In genomic region chr6:98005566-98005965, GRCm38 (mm10) we compare ENCODE assay signal across 9 mouse cellular contexts.
DNase-seq lines count a peak whose midpoint lies in the region; ATAC-seq and TF ChIP-seq lines count a peak whose summit lies in the region.
"Had no signal": no experiment of that assay in that cellular context is flagged by ENCODE, and none has a peak within 500 bp of the region (broad histone marks: within the 10 kb centered on the region; RNA-seq: fewer than 3 reads in every experiment).

No protein-coding gene starts in this region.

- peak; percentile 26 for DNase-seq in kidney, adult 11 months
- peak; percentile 64 for DNase-seq in ES-CJ7 (ENCODE audit: low read depth, low spot score)
- DNase-seq in kidney, postnatal 4 days = peak; percentile 58 to 61
- DNase-seq in thymus, postnatal 36 days = peak; percentile 22 to 41
- no peak for DNase-seq in adrenal gland, adult 2 months

- H3K36me3 ChIP-seq in kidney, embryonic 15.5 days = no peaks in the 10 kb centered on the region
- no peaks in the 10 kb centered on the region for H3K36me3 ChIP-seq in forebrain, embryonic 13.5 days (ENCODE audit: poor library complexity, severe bottlenecking)
- H3K36me3 ChIP-seq: lung, embryonic 15.5 days had no signal

- no peaks in the 10 kb centered on the region for H3K9me3 ChIP-seq in kidney, embryonic 15.5 days (replicated peaks)
- no peaks in the 10 kb centered on the region for H3K9me3 ChIP-seq in forebrain, embryonic 13.5 days (replicated peaks)
- H3K9me3 ChIP-seq: lung, embryonic 15.5 days had no signal

- no peak overlapping the region for H3K4me2 ChIP-seq in kidney, embryonic 15.5 days
- H3K4me2 ChIP-seq in forebrain, embryonic 13.5 days = no peak overlapping the region
- H3K4me2 ChIP-seq: lung, embryonic 15.5 days had no signal

- 83% methylated on average over 1 of the region's 1 CpGs for WGBS in kidney, embryonic 15.5 days
- WGBS in forebrain, embryonic 13.5 days = 75% methylated on average over 1 of the region's 1 CpGs

- no peak overlapping the region for H3K9ac ChIP-seq in kidney, embryonic 15.5 days
- H3K9ac ChIP-seq in forebrain, embryonic 13.5 days = no peak overlapping the region
- H3K9ac ChIP-seq: lung, embryonic 15.5 days had no signal

- TF ChIP-seq POLR2A in bone marrow macrophage, adult 2 months (IDR thresholded peaks at IDR 0.05; ENCODE audit: borderline replicate concordance, low read depth, low read length) = no peak

- no peak for ATAC-seq in kidney, embryonic 15.5 days (replicated peaks; ENCODE audit: low FRiP score)
- no peak for ATAC-seq in forebrain, embryonic 13.5 days

- H3K27ac ChIP-seq in kidney, embryonic 15.5 days = no peak overlapping the region
- no peak overlapping the region for H3K27ac ChIP-seq in bone marrow macrophage, adult 2 months (ENCODE audit: insufficient read depth, low read depth, low read length)
- no peak overlapping the region for H3K27ac ChIP-seq in forebrain, embryonic 13.5 days
- H3K27ac ChIP-seq: lung, embryonic 15.5 days had no signal

- peak; percentile 57 for TF ChIP-seq CTCF in bone marrow macrophage, adult 2 months (IDR thresholded peaks at IDR 0.05; ENCODE audit: low read depth, low read length)

- H3K4me1 ChIP-seq in kidney, embryonic 15.5 days = no peaks in the 10 kb centered on the region
- H3K4me1 ChIP-seq in bone marrow macrophage, adult 2 months (ENCODE audit: control insufficient read depth, insufficient read depth, low read length) = no peaks in the 10 kb centered on the region
- H3K4me1 ChIP-seq in forebrain, embryonic 13.5 days = no peaks in the 10 kb centered on the region

- H3K4me3 ChIP-seq in kidney, embryonic 15.5 days (replicated peaks) = no peak overlapping the region
- no peak overlapping the region for H3K4me3 ChIP-seq in bone marrow macrophage, adult 2 months (ENCODE audit: insufficient read depth, low read length)
- no peak overlapping the region for H3K4me3 ChIP-seq in forebrain, embryonic 13.5 days
- H3K4me3 ChIP-seq: lung, embryonic 15.5 days had no signal

- H3K27me3 ChIP-seq in kidney, embryonic 15.5 days = no peaks in the 10 kb centered on the region
- H3K27me3 ChIP-seq in forebrain, embryonic 13.5 days = no peaks in the 10 kb centered on the region
- H3K27me3 ChIP-seq: lung, embryonic 15.5 days had no signal
